Mouse (Mus musculus) heart, postnatal 0 days (tissue): Measurements from ENCODE around the gene Spata18. TPM values are rescaled to one million over a fixed set of nuclear protein-coding genes. Genes with fewer than 3 reads are reported as not detected.

Experiments used
- ATAC-seq: fragments of 200-750 bp; cut with Nextera tagmentation; 2 replicates; pipeline ENCODE4 v1.8.0; 2017; ENCODE audit warnings: low read depth, moderate number of reproducible peaks, moderate library complexity; ENCODE audit not compliant: insufficient read depth
- DNase-seq: peaks from one replicate; pipeline ENCODE4 v3.0.0-alpha.2; 2016; ENCODE audit warnings: low spot score
- H3K27ac ChIP-seq: fragments of 300-500 bp; sonication (generic); 2 replicates; pipeline ENCODE4 v1.5.1; 2014; ENCODE audit warnings: low read depth, mild to moderate bottlenecking
- H3K27me3 ChIP-seq: fragments of 300-500 bp; sonication (generic); 2 replicates; pipeline ENCODE4 v1.6.1; 2014; ENCODE audit warnings: low read length, mixed read lengths; ENCODE audit not compliant: control insufficient read depth, insufficient read depth
- H3K36me3 ChIP-seq: fragments of 300-500 bp; sonication (generic); replicated peaks from 2 replicates; pipeline ENCODE4 v1.6.1; 2014; ENCODE audit warnings: low read length, mixed read lengths; ENCODE audit not compliant: control insufficient read depth, insufficient read depth
- H3K4me1 ChIP-seq: fragments of 300-500 bp; sonication (generic); 2 replicates; pipeline ENCODE4 v1.6.1; 2014; ENCODE audit warnings: antibody characterized with exemption; ENCODE audit not compliant: control insufficient read depth, insufficient read depth
- H3K4me2 ChIP-seq: fragments of 300-500 bp; sonication (generic); 2 replicates; pipeline ENCODE4 v1.6.1; 2014; ENCODE audit warnings: low read depth, mild to moderate bottlenecking, low read length, moderate library complexity
- H3K4me3 ChIP-seq: fragments of 300-500 bp; sonication (generic); 2 replicates; pipeline ENCODE4 v1.5.1; 2014; ENCODE audit warnings: low read depth, low read length
- H3K9ac ChIP-seq: fragments of 300-500 bp; sonication (generic); replicated peaks from 2 replicates; pipeline ENCODE4 v1.6.1; 2014; ENCODE audit warnings: low read depth, low read length, mixed read lengths
- H3K9me3 ChIP-seq: fragments of 300-500 bp; sonication (generic); replicated peaks from 2 replicates; pipeline ENCODE4 v1.6.1; 2016; ENCODE audit warnings: low read length; ENCODE audit not compliant: control insufficient read depth
- CTCF ChIP-seq: IDR thresholded peaks from 2 replicates; pipeline ENCODE4 v1.5.1; 2016; ENCODE audit warnings: antibody characterized with exemption, control low read depth, low read depth
- EP300 ChIP-seq: IDR thresholded peaks from 2 replicates; pipeline ENCODE4 v1.6.1; 2016; ENCODE audit warnings: antibody characterized with exemption, low read depth
- WGBS: fragments of 180-500 bp; shearing (Covaris S2); extraction: QIAGEN DNeasy Blood & Tissue Kit; methylation state at CpG from one replicate; pipeline ENCODE4 v1.1.7; 2014; 5-methylcytosine and 5-hydroxymethylcytosine counted together
- polyA plus RNA-seq: library from polyadenylated mRNA; unstranded; fragments of >200 nt; fragmentation: Nextera tagmentation; extraction: Ambion mirVana; gene quantifications from 2 replicates; pipeline ENCODE4 v1.2.1, GENCODE M21; 2015
- total RNA-seq: library from RNA; depleted of rRNA; stranded (reverse); fragments of >200 nt; gene quantifications from 2 replicates; pipeline ENCODE4 v1.2.3, GENCODE M21; 2014; ENCODE audit warnings: low replicate concordance

Spata18 gene
- total and polyA plus RNA-seq, 2 experiments from 2014 or later, result 0.27 to 0.87 TPM

GRCm38 (mm10) chr5:73615211-73615610 lies 36.0 kb upstream of the Spata18 start:
- no peaks in the 10 kb centered on the region for H3K27me3 ChIP-seq
- ATAC-seq (no peak), DNase-seq (no peak)
- no peaks in the 10 kb centered on the region for H3K4me1 ChIP-seq
- TF ChIP-seq EP300, result no peak
- H3K9ac ChIP-seq, result no peak overlapping the region
- H3K4me3 ChIP-seq, result no peak overlapping the region
- H3K27ac ChIP-seq, result no peak overlapping the region
- 65% methylated on average over 7 of the region's 7 CpGs for WGBS
- H3K4me2 ChIP-seq, result no peak overlapping the region
- 0 out of 2 replicates have a peak, but pooled peaks cover under 1% of the 10 kb centered on the region for H3K9me3 ChIP-seq
- H3K36me3 ChIP-seq, result no peaks in the 10 kb centered on the region

GRCm38 (mm10) chr5:73618969-73619368 lies 32.2 kb upstream of the Spata18 start:
- Histone ChIP-seq H3K27me3 (no peaks in the 10 kb centered on the region), H3K27ac (no peak overlapping the region), H3K36me3 (no peaks in the 10 kb centered on the region), H3K9me3 (no peaks in the 10 kb centered on the region), H3K4me1 (no peaks in the 10 kb centered on the region), H3K4me3 (no peak overlapping the region), H3K4me2 (no peak overlapping the region), H3K9ac (no peak overlapping the region)
- no peak for ATAC-seq
- TF ChIP-seq EP300 (no peak), CTCF (no peak)
- 60% methylated on average over 1 of the region's 1 CpGs for WGBS
- no peak for DNase-seq

GRCm38 (mm10) chr5:73625505-73625904 lies 25.7 kb upstream of the Spata18 start:
- 76% methylated on average over 1 of the region's 1 CpGs for WGBS
- no peak for ATAC-seq
- H3K4me1 ChIP-seq, result no peaks in the 10 kb centered on the region

GRCm38 (mm10) chr5:73626842-73627241 lies 24.3 kb upstream of the Spata18 start:
- H3K27me3 ChIP-seq, result no peaks in the 10 kb centered on the region
- no peak for ATAC-seq
- no peaks in the 10 kb centered on the region for H3K36me3 ChIP-seq
- 0 out of 2 replicates have a peak, but pooled peaks cover 4% of the 10 kb centered on the region for H3K4me1 ChIP-seq
- no peak overlapping the region for H3K4me3 ChIP-seq
- no peak overlapping the region for H3K27ac ChIP-seq
- no peak overlapping the region for H3K9ac ChIP-seq
- H3K9me3 ChIP-seq, result no peaks in the 10 kb centered on the region
- TF ChIP-seq CTCF (no peak), EP300 (no peak)
- WGBS, result 92% methylated on average over 7 of the region's 7 CpGs
- no peak for DNase-seq
- H3K4me2 ChIP-seq, result no peak overlapping the region

More at GRCm38 (mm10) chr5:73625505-73625904, 25.7 kb upstream of the Spata18 start:
- Histone ChIP-seq H3K4me2 (no peak overlapping the region), H3K9me3 (no peaks in the 10 kb centered on the region), H3K27me3 (no peaks in the 10 kb centered on the region), H3K9ac (no peak overlapping the region), H3K36me3 (no peaks in the 10 kb centered on the region), H3K4me3 (no peak overlapping the region), H3K27ac (no peak overlapping the region)
- TF ChIP-seq CTCF (no peak), EP300 (no peak)
- DNase-seq, result no peak

- DNase-seq (no peak), ATAC-seq (no peak)
- Histone ChIP-seq H3K4me1 (0 out of 2 replicates have a peak, but pooled peaks cover 4% of the 10 kb centered on the region), H3K9me3 (no peaks in the 10 kb centered on the region), H3K9ac (no peak overlapping the region), H3K36me3 (no peaks in the 10 kb centered on the region), H3K27ac (no peak overlapping the region), H3K4me3 (no peak overlapping the region), H3K27me3 (no peaks in the 10 kb centered on the region), H3K4me2 (no peak overlapping the region)
- WGBS, result 67% methylated on average over 4 of the region's 4 CpGs
- TF ChIP-seq CTCF (no peak), EP300 (no peak)
Measured at GRCm38 (mm10) chr5:73627559-73627958, 23.6 kb upstream of the Spata18 start.

GRCm38 (mm10) chr5:73627991-73628390 lies 23.2 kb upstream of the Spata18 start:
- no peaks in the 10 kb centered on the region for H3K9me3 ChIP-seq
- no peaks in the 10 kb centered on the region for H3K36me3 ChIP-seq
- H3K4me2 ChIP-seq, result no peak overlapping the region
- no peak for ATAC-seq
- no peak overlapping the region for H3K4me3 ChIP-seq
- no peak overlapping the region for H3K9ac ChIP-seq
- DNase-seq, result no peak
- 0 out of 2 replicates have a peak, but pooled peaks cover 4% of the 10 kb centered on the region for H3K4me1 ChIP-seq
- TF ChIP-seq CTCF (no peak), EP300 (no peak)
- no peak overlapping the region for H3K27ac ChIP-seq
- no peaks in the 10 kb centered on the region for H3K27me3 ChIP-seq
- 82% methylated on average over 15 of the region's 15 CpGs for WGBS
